In genomic region chr4:138187995-138188394, GRCm38 (mm10) we compare ENCODE assay signal across 16 mouse cellular contexts. TPM values are rescaled to one million over a fixed set of nuclear protein-coding genes. Genes with fewer than 3 reads are reported as not detected.
DNase-seq lines count a peak whose midpoint lies in the region; ATAC-seq and TF ChIP-seq lines count a peak whose summit lies in the region.
"Had no signal": no experiment of that assay in that cellular context is flagged by ENCODE, and none has a peak within 500 bp of the region (broad histone marks: within the 10 kb centered on the region; RNA-seq: fewer than 3 reads in every experiment).

No protein-coding gene starts in this region.

- H3K27me3 ChIP-seq in heart, embryonic 16.5 days (ENCODE audit: control insufficient read depth, insufficient read depth, low read length) = no peaks in the 10 kb centered on the region
- H3K27me3 ChIP-seq in stomach, embryonic 15.5 days (replicated peaks) = no peaks in the 10 kb centered on the region
- no peaks in the 10 kb centered on the region for H3K27me3 ChIP-seq in stomach, postnatal 0 days (ENCODE audit: control insufficient read depth, insufficient read depth, low read length)
- no peaks in the 10 kb centered on the region for H3K27me3 ChIP-seq in neural tube, embryonic 15.5 days (replicated peaks)
- no peaks in the 10 kb centered on the region for H3K27me3 ChIP-seq in intestine, embryonic 16.5 days (replicated peaks; ENCODE audit: control insufficient read depth, insufficient read depth, low read length)
- H3K27me3 ChIP-seq: midbrain, embryonic 15.5 days had no signal

- peaks cover 46% of the 10 kb centered on the region for H3K36me3 ChIP-seq in heart, embryonic 16.5 days (ENCODE audit: control insufficient read depth, insufficient read depth)
- H3K36me3 ChIP-seq in stomach, embryonic 15.5 days = peaks cover 41% of the 10 kb centered on the region
- peaks cover 33% of the 10 kb centered on the region for H3K36me3 ChIP-seq in stomach, postnatal 0 days (ENCODE audit: control insufficient read depth, insufficient read depth, low read length)
- peaks cover 93% of the 10 kb centered on the region for H3K36me3 ChIP-seq in neural tube, embryonic 15.5 days
- H3K36me3 ChIP-seq in intestine, embryonic 16.5 days (ENCODE audit: control insufficient read depth, insufficient read depth, low read length) = peaks cover 21% of the 10 kb centered on the region

- TF ChIP-seq CTCF in stomach, postnatal 0 days (IDR thresholded peaks at IDR 0.05; ENCODE audit: low read depth) = no peak

- TF ChIP-seq EP300 in stomach, postnatal 0 days (optimal IDR thresholded peaks at IDR 0.05) = no peak

- peak; percentile 24 to 25 for DNase-seq in cerebellum, postnatal 10 days
- no peak for DNase-seq in cerebellum, adult 9-10 months
- DNase-seq in heart, postnatal 14 days = no peak
- no peak for DNase-seq in stomach, postnatal 0 days (ENCODE audit: low spot score)
- DNase-seq: cerebellum, adult 11 months; forebrain, postnatal 0 days; kidney, adult 18-20 months; kidney, postnatal 14 days; retina, postnatal 1 day; thymus, postnatal 25 days had no signal

- H3K4me2 ChIP-seq in heart, embryonic 16.5 days (ENCODE audit: low read depth, low read length) = no peak overlapping the region
- H3K4me2 ChIP-seq in stomach, embryonic 15.5 days = no peak overlapping the region
- H3K4me2 ChIP-seq in stomach, postnatal 0 days (replicated peaks; ENCODE audit: low read depth) = no peak overlapping the region
- no peak overlapping the region for H3K4me2 ChIP-seq in neural tube, embryonic 15.5 days
- no peak overlapping the region for H3K4me2 ChIP-seq in intestine, embryonic 16.5 days (ENCODE audit: low read depth, low read length)
- H3K4me2 ChIP-seq: midbrain, embryonic 15.5 days had no signal

- H3K9ac ChIP-seq in heart, embryonic 16.5 days (ENCODE audit: low read length) = no peak overlapping the region
- H3K9ac ChIP-seq in stomach, embryonic 15.5 days = no peak overlapping the region
- H3K9ac ChIP-seq in stomach, postnatal 0 days (ENCODE audit: low read length) = no peak overlapping the region
- no peak overlapping the region for H3K9ac ChIP-seq in neural tube, embryonic 15.5 days (replicated peaks)
- H3K9ac ChIP-seq in intestine, embryonic 16.5 days (ENCODE audit: low read depth, low read length) = no peak overlapping the region
- H3K9ac ChIP-seq: forebrain, postnatal 0 days; midbrain, embryonic 15.5 days had no signal

- WGBS in heart, embryonic 16.5 days = 36% methylated on average over 7 of the region's 7 CpGs
- 79% methylated on average over 7 of the region's 7 CpGs for WGBS in stomach, embryonic 15.5 days
- WGBS in stomach, postnatal 0 days = 77% methylated on average over 7 of the region's 7 CpGs
- WGBS in neural tube, embryonic 15.5 days = 88% methylated on average over 7 of the region's 7 CpGs
- WGBS in intestine, embryonic 16.5 days = 85% methylated on average over 7 of the region's 7 CpGs

- no peaks in the 10 kb centered on the region for H3K9me3 ChIP-seq in heart, embryonic 16.5 days (replicated peaks; ENCODE audit: control insufficient read depth, low read length)
- H3K9me3 ChIP-seq in stomach, embryonic 15.5 days = no peaks in the 10 kb centered on the region
- H3K9me3 ChIP-seq in stomach, postnatal 0 days (ENCODE audit: control insufficient read depth, low read length) = no peaks in the 10 kb centered on the region
- H3K9me3 ChIP-seq in neural tube, embryonic 15.5 days (replicated peaks) = no peaks in the 10 kb centered on the region
- H3K9me3 ChIP-seq in intestine, embryonic 16.5 days (ENCODE audit: control insufficient read depth, low read length) = no peaks in the 10 kb centered on the region
- H3K9me3 ChIP-seq: midbrain, embryonic 15.5 days had no signal

- H3K27ac ChIP-seq in heart, embryonic 16.5 days (ENCODE audit: low read length) = peak overlapping the region; percentile 53
- H3K27ac ChIP-seq in stomach, embryonic 15.5 days = no peak overlapping the region
- H3K27ac ChIP-seq in stomach, postnatal 0 days (replicated peaks) = no peak overlapping the region
- H3K27ac ChIP-seq in neural tube, embryonic 15.5 days (replicated peaks) = no peak overlapping the region
- no peak overlapping the region for H3K27ac ChIP-seq in intestine, embryonic 16.5 days (ENCODE audit: low read length)
- H3K27ac ChIP-seq: hindbrain, postnatal 0 days; midbrain, embryonic 15.5 days had no signal

- intact Hi-C loops in heart, postnatal 14 days (cut with DNase I) = no loop called here

- no peak overlapping the region for H3K4me3 ChIP-seq in heart, embryonic 16.5 days (ENCODE audit: low read length)
- no peak overlapping the region for H3K4me3 ChIP-seq in stomach, embryonic 15.5 days (replicated peaks)
- H3K4me3 ChIP-seq in stomach, postnatal 0 days (ENCODE audit: low read depth, low read length) = no peak overlapping the region
- H3K4me3 ChIP-seq in neural tube, embryonic 15.5 days (replicated peaks) = no peak overlapping the region
- H3K4me3 ChIP-seq in intestine, embryonic 16.5 days (ENCODE audit: low read length) = no peak overlapping the region
- H3K4me3 ChIP-seq: midbrain, embryonic 15.5 days had no signal

- peak; percentile 49; the same call in 1 of the 2 replicates for ATAC-seq in heart, embryonic 16.5 days (replicated peaks; ENCODE audit: extremely low read depth, insufficient read depth, low FRiP score)
- ATAC-seq in stomach, embryonic 15.5 days (ENCODE audit: insufficient read depth, low FRiP score, low read depth) = peak; percentile 18; the same call in 1 of the 2 replicates
- ATAC-seq in stomach, postnatal 0 days (ENCODE audit: low FRiP score, low TSS enrichment) = no peak
- ATAC-seq in neural tube, embryonic 15.5 days (ENCODE audit: low FRiP score) = no peak
- no peak for ATAC-seq in intestine, embryonic 16.5 days
- ATAC-seq: forebrain, postnatal 0 days; hindbrain, postnatal 0 days; midbrain, embryonic 15.5 days had no signal

- peaks cover 10% of the 10 kb centered on the region for H3K4me1 ChIP-seq in heart, embryonic 16.5 days (ENCODE audit: control insufficient read depth, insufficient read depth, low read length)
- no peaks in the 10 kb centered on the region for H3K4me1 ChIP-seq in stomach, embryonic 15.5 days
- no peaks in the 10 kb centered on the region for H3K4me1 ChIP-seq in stomach, postnatal 0 days (replicated peaks; ENCODE audit: control insufficient read depth, insufficient read depth)
- no peaks in the 10 kb centered on the region for H3K4me1 ChIP-seq in neural tube, embryonic 15.5 days
- H3K4me1 ChIP-seq in intestine, embryonic 16.5 days (ENCODE audit: control insufficient read depth, insufficient read depth, low read length) = no peaks in the 10 kb centered on the region
- H3K4me1 ChIP-seq: midbrain, embryonic 15.5 days had no signal

RNA-seq across cellular contexts. Expression of gene Hp1bp3, which starts 28.1 kb away (rescaled TPM):
- 98.6 and 105 TPM in 2 replicates for polyA plus RNA-seq in heart, embryonic 16.5 days (2015; fragmentation: Nextera tagmentation; extraction: Ambion mirVana)
- 10 to 100 TPM; 77.5 to 83.0 TPM for total RNA-seq in heart, postnatal 14 days (2021)
- 129 and 131 TPM in 2 replicates for polyA plus RNA-seq in stomach, embryonic 15.5 days (2015; fragmentation: Nextera tagmentation; extraction: Ambion mirVana)
- 74.7 and 75.4 TPM in 2 replicates for polyA plus RNA-seq in stomach, postnatal 0 days (2015; fragmentation: Nextera tagmentation; extraction: Ambion mirVana)
- polyA plus RNA-seq in neural tube, embryonic 15.5 days (2015; fragmentation: Nextera tagmentation; extraction: Ambion mirVana) = 157 and 167 TPM in 2 replicates
- polyA plus RNA-seq in intestine, embryonic 16.5 days (2015; fragmentation: Nextera tagmentation; extraction: Ambion mirVana) = 108 and 113 TPM in 2 replicates

Comparison
In these comparisons a context has a peak if more than half of its experiments do, and no peak if none do; other contexts are left out.
1. DNase-seq: peak in cerebellum, postnatal 10 days (2 of 2); none in cerebellum, adult 9-10 months (single experiment), heart, postnatal 14 days (0 of 2) and stomach, postnatal 0 days (single experiment).
2. ATAC-seq: peak in heart, embryonic 16.5 days (single experiment) and stomach, embryonic 15.5 days (single experiment); none in stomach, postnatal 0 days (single experiment), neural tube, embryonic 15.5 days (single experiment) and intestine, embryonic 16.5 days (single experiment).